Comparison of ENCODE assay signal across 11 mouse cellular contexts in the genomic region with DNA sequence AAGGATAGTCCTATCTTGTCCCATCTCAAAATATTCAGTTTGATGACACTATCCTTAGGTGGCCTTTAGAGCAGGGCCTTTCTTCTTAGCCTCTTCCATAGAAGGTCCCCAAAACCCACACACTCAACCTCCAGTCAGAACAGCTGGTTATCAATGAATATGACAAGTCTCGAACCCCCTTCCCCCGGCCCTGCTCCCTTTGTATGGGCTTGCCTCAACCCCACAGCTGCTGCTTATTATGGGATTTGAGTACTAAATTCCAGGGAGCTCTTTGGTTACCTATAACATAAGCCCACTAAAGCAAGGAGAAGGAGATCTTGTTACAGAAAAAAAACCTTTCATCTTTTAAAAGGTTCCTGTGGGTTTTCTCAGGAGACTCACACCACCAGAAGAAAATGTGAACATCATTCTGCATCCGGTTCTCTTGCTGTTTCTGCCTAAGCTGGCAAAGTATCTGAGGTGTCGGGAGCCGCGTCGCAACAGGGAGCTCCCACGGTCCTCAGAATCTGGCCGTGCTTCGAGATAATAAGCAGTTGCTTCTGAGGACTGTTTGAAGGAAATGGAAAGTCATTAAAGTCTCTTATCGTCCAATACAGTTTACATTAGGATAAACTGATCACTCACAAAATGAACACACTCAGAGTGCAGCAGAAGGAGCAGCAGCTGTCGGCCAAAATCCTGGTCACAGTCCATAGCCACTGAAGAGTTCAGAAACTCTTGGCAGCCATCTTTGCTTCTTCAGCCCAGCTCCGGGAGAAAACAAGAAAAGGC.
DNase-seq lines count a peak whose midpoint lies in the region; ATAC-seq and TF ChIP-seq lines count a peak whose summit lies in the region.
"Had no signal": no experiment of that assay in that cellular context is flagged by ENCODE, and none has a peak within 500 bp of the region (broad histone marks: within the 10 kb centered on the region; RNA-seq: fewer than 3 reads in every experiment).

No protein-coding gene starts in this region.

- no peak for TF ChIP-seq CTCF in hindbrain, postnatal 0 days (IDR thresholded peaks at IDR 0.05; ENCODE audit: low read depth)

- no peaks in the 10 kb centered on the region for H3K27me3 ChIP-seq in hindbrain, postnatal 0 days (ENCODE audit: insufficient read depth, low read length)
- H3K27me3 ChIP-seq in hindbrain, embryonic 10.5 days (ENCODE audit: insufficient read depth, poor library complexity, severe bottlenecking), result no peaks in the 10 kb centered on the region
- H3K27me3 ChIP-seq in embryonic facial prominence, embryonic 12.5 days, result no peaks in the 10 kb centered on the region
- peaks cover 9% of the 10 kb centered on the region; the same call in 1 of the 2 replicates for H3K27me3 ChIP-seq in intestine, embryonic 16.5 days (replicated peaks; ENCODE audit: control insufficient read depth, insufficient read depth, low read length)
- H3K27me3 ChIP-seq: neural tube, embryonic 12.5 days had no signal

- no peak for ATAC-seq in hindbrain, postnatal 0 days
- no peak for ATAC-seq in embryonic facial prominence, embryonic 12.5 days (ENCODE audit: insufficient number of reproducible peaks, insufficient read depth, low FRiP score, low TSS enrichment)
- ATAC-seq in intestine, embryonic 16.5 days, result peak; percentile 66
- ATAC-seq: forebrain, embryonic 14.5 days had no signal

- H3K4me2 ChIP-seq in hindbrain, postnatal 0 days (ENCODE audit: low read depth, low read length), result no peak overlapping the region
- no peak overlapping the region for H3K4me2 ChIP-seq in embryonic facial prominence, embryonic 12.5 days (replicated peaks)
- H3K4me2 ChIP-seq in intestine, embryonic 16.5 days (ENCODE audit: low read depth, low read length), result no peak overlapping the region
- H3K4me2 ChIP-seq: midbrain, embryonic 11.5 days; neural tube, embryonic 12.5 days had no signal

- no peaks in the 10 kb centered on the region for H3K4me1 ChIP-seq in hindbrain, postnatal 0 days (ENCODE audit: insufficient read depth, low read length)
- no peaks in the 10 kb centered on the region for H3K4me1 ChIP-seq in hindbrain, embryonic 10.5 days (replicated peaks)
- H3K4me1 ChIP-seq in embryonic facial prominence, embryonic 12.5 days, result 0 out of 2 replicates have a peak, but pooled peaks cover 4% of the 10 kb centered on the region
- H3K4me1 ChIP-seq in intestine, embryonic 16.5 days (ENCODE audit: control insufficient read depth, insufficient read depth, low read length), result 0 out of 2 replicates have a peak, but pooled peaks cover 2% of the 10 kb centered on the region
- H3K4me1 ChIP-seq: neural tube, embryonic 12.5 days had no signal

- H3K9ac ChIP-seq in hindbrain, postnatal 0 days (replicated peaks; ENCODE audit: low read length), result no peak overlapping the region
- H3K9ac ChIP-seq in embryonic facial prominence, embryonic 12.5 days, result no peak overlapping the region
- no peak overlapping the region for H3K9ac ChIP-seq in intestine, embryonic 16.5 days (ENCODE audit: low read depth, low read length)
- H3K9ac ChIP-seq: neural tube, embryonic 12.5 days had no signal

- 56% methylated on average over 13 of the region's 13 CpGs for WGBS in hindbrain, postnatal 0 days
- 75% methylated on average over 13 of the region's 13 CpGs for WGBS in hindbrain, embryonic 10.5 days
- WGBS in embryonic facial prominence, embryonic 12.5 days, result 33% methylated on average over 13 of the region's 13 CpGs
- 25% methylated on average over 13 of the region's 13 CpGs for WGBS in intestine, embryonic 16.5 days

- H3K9me3 ChIP-seq in hindbrain, postnatal 0 days (ENCODE audit: low read length), result no peaks in the 10 kb centered on the region
- H3K9me3 ChIP-seq in hindbrain, embryonic 10.5 days, result peaks cover 9% of the 10 kb centered on the region
- H3K9me3 ChIP-seq in embryonic facial prominence, embryonic 12.5 days, result no peaks in the 10 kb centered on the region
- H3K9me3 ChIP-seq in intestine, embryonic 16.5 days (ENCODE audit: control insufficient read depth, low read length), result no peaks in the 10 kb centered on the region
- H3K9me3 ChIP-seq: neural tube, embryonic 12.5 days had no signal

- H3K27ac ChIP-seq in hindbrain, postnatal 0 days, result peak overlapping the region; percentile 60; the same call in 1 of the 2 replicates
- no peak overlapping the region for H3K27ac ChIP-seq in hindbrain, embryonic 10.5 days
- H3K27ac ChIP-seq in embryonic facial prominence, embryonic 12.5 days, result peak overlapping the region; percentile 24; the same call in 1 of the 2 replicates
- no peak overlapping the region for H3K27ac ChIP-seq in intestine, embryonic 16.5 days (ENCODE audit: low read length)
- H3K27ac ChIP-seq: neural tube, embryonic 12.5 days had no signal

- no peak overlapping the region for H3K4me3 ChIP-seq in hindbrain, postnatal 0 days (ENCODE audit: low read length)
- no peak overlapping the region for H3K4me3 ChIP-seq in hindbrain, embryonic 10.5 days
- H3K4me3 ChIP-seq in embryonic facial prominence, embryonic 12.5 days, result no peak overlapping the region
- no peak overlapping the region for H3K4me3 ChIP-seq in intestine, embryonic 16.5 days (ENCODE audit: low read length)
- H3K4me3 ChIP-seq: neural tube, embryonic 12.5 days had no signal

- no peaks in the 10 kb centered on the region for H3K36me3 ChIP-seq in hindbrain, postnatal 0 days (ENCODE audit: insufficient read depth, low read length)
- no peaks in the 10 kb centered on the region for H3K36me3 ChIP-seq in hindbrain, embryonic 10.5 days
- no peaks in the 10 kb centered on the region for H3K36me3 ChIP-seq in embryonic facial prominence, embryonic 12.5 days
- H3K36me3 ChIP-seq in intestine, embryonic 16.5 days (ENCODE audit: control insufficient read depth, insufficient read depth, low read length), result no peaks in the 10 kb centered on the region
- H3K36me3 ChIP-seq: neural tube, embryonic 12.5 days had no signal

- DNase-seq in hindbrain, postnatal 0 days (ENCODE audit: low spot score), result peak; percentile 50
- DNase-seq in hindbrain, embryonic 10.5 days (ENCODE audit: low spot score), result no peak
- peak; percentile 56 for DNase-seq in lung, postnatal 36 days
- no peak for DNase-seq in urinary bladder, postnatal 25 days (ENCODE audit: low spot score)
- no peak for DNase-seq in layer of hippocampus, adult 11-12 months (ENCODE audit: low spot score)
- DNase-seq: right cerebral cortex, adult 18-20 months had no signal

Comparison
In these comparisons a context has a peak if more than half of its experiments do, and no peak if none do; other contexts are left out.
1. DNase-seq: peak in hindbrain, postnatal 0 days (single experiment) and lung, postnatal 36 days (single experiment); none in hindbrain, embryonic 10.5 days (single experiment), urinary bladder, postnatal 25 days (single experiment) and layer of hippocampus, adult 11-12 months (single experiment).
2. H3K27ac ChIP-seq: peak in hindbrain, postnatal 0 days (single experiment) and embryonic facial prominence, embryonic 12.5 days (single experiment); none in hindbrain, embryonic 10.5 days (single experiment) and intestine, embryonic 16.5 days (single experiment).